Mouse (Mus musculus) inflammation-experienced regulatory T-cells, adult 6 months (primary cell): ENCODE results near the gene Sntb2. TPM values are rescaled to one million over a fixed set of nuclear protein-coding genes. Genes with fewer than 3 reads are reported as not detected.
"Not testable (repeated sequence)": the region's sequence is repeated elsewhere in the genome, so short reads cannot be mapped to it uniquely, and the experiment has no call there.

Experiments used
- ATAC-seq: one replicate; pipeline ENCODE4 v1.8.0; 2017
- polyA plus RNA-seq, 3 experiments: library from polyadenylated mRNA; unstranded; fragments of 100-300 nt; shearing (Covaris generic); gene quantifications; one replicate each; pipeline ENCODE4 v1.2.1; 2017

Gene Sntb2
- polyA plus RNA-seq, 3 experiments from 2014 or later = 3.3 to 6.0 (median 4.8) TPM

DNA sequence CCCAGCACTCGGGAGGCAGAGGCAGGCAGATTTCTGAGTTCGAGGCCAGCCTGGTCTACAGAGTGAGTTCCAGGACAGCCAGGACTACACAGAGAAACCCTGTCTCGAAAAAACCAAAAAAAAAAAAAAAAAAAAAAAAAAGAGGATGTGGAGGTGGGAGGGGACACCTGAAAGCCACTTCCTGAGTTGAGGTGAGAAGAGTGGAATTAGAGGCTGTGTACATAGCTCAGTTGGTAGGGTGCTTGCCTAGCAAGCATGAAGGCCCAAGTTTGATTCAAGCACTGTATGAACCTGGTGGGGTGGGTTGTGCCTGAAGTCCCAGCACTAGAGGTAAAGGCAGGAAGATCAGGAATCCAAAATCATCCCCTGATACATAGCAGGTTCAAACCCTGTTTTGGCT lies 38.0 kb downstream of the Sntb2 start:
- peak; percentile 86 for ATAC-seq

DNA sequence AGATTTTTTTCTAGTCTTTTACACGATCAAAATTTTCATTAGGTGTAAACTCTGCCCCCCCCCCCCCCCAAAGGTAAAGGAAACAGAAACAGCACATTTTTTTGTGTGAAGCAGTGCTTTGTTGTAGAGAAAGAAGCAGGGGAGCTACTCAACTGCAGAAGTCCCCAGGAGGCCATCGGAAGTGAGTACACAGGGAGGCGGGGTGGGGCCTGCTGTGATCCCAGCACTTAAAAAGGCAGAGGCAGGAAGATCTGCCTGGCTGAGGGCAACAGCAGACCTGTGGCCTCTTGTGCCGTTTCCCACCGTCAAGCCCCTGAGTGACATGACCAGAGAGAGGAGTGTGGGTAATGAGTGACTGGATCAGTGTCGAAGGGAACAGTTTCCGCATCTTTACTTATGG lies 39.2 kb downstream of the Sntb2 start:
- ATAC-seq = no peak

DNA sequence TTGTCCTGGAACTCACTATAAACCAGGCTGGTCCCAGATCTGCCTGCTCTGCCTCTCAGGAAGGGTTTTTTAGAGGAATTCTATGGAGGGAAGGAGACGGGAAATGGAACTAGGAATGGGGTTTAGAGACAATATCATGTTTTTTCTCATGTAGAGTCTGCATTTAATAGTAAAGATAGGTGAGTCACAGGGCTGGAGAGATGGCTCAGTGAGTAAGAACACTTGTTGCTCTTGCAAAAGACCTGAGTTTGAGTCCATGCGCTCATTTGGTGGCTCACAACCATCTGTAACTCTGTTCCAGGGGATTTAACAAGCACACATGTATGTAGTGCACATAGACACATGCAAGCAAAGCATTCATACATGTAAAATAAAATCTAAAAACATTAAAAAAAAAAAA lies 40.2 kb downstream of the Sntb2 start:
- no peak for ATAC-seq

DNA sequence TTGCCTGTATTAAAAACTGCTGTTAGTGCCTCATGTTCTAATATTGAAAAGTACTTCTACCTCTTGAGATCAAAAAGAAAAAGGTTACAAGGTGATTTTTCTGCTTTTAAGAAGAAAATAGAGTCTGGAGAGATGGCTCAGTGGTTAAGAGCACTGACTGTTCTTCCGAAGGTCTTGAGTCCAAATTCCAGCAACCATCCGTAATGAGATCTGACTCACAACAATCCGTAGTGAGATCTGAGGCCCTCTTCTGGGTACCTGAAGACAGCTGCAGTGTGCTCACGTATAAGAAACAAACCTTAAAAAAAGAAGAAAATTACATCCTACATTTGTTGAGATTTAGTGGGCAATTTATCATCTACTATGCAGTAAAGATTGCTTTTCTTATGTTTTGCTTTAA lies 40.9 kb downstream of the Sntb2 start:
- ATAC-seq = no peak

DNA sequence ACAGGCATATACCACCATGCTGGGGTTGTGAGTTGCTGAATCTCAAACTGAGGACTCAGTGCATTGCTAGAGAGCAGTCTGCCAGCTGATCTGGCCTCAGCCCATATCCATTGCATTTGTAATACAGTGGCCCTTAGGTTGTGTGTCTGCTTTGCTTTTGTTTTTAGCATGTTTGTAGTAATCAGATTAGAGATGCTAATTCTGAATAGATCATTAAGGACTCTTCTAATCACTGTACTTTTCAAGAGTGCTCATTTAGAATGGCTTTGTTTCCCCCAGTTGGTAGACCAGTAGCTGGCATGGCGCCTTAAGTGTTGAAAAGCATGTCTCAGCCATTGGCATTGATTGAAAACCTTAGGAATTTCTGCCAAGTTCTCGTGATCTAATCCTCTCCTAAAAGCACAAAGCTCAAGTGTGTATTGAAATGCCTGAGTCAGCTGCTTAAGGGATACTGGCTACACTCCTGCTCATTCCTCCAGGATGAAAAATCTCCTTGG lies 43.3 kb downstream of the Sntb2 start:
- ATAC-seq = no peak

DNA sequence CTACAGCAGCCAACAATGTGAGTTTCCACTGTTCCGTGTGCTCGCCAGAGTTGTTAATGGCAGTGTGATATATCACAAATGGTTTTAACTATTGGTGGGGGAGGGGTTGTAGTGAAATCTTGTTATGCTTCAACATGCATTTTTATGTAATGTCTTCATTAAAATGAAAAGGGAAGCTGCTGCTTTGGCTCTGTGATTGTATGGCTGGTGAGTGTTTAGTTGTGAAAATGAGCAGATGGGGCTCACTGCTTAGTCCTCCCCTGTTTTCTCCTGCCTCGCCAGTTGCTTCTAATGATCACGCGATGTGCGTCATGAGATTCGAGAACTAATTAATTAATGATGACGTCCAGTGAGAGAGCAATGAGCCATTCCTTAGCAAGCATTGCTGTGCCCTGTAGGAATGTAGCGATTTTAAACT lies 49.9 kb downstream of the Sntb2 start:
- no peak for ATAC-seq

DNA sequence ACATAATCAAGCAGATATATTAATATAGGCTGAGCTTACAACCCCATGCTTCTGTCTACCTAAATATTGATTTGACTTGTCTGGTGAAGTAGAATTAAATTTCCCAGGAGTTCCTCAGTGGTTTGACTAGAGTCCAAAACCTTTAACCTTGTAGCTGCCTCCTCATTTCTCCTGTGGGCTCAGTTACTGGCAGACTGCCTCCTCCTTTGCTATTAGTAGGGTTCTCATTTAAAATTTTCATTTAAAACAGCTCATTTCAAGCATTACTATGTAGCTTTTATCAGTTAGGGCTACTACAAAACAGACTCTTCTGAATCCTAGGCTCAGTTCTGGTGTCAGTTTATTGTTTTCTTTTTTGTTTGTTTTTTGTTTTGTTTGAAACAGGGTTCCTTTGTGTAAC lies 50.4 kb downstream of the Sntb2 start:
- ATAC-seq = no peak

DNA sequence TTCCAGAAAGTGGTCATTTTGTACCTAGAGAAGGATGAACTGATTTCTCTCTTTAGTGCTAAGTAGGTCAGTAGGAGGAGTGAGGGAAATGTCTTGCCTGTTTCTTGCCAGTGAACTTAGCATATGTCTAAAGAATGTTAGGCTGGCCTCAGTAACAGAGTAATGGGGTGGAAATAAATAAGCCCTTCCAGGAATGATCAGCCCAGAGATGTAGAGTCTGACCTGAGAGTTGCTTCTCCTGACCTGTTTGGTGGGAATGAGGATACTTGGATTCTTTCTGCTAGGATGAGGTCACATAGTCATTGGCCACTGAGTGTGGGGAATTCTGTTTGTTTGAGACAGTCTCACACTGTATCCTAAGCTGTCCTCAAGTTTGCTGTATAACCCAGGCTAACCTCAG lies 52.0 kb downstream of the Sntb2 start:
- no peak for ATAC-seq

DNA sequence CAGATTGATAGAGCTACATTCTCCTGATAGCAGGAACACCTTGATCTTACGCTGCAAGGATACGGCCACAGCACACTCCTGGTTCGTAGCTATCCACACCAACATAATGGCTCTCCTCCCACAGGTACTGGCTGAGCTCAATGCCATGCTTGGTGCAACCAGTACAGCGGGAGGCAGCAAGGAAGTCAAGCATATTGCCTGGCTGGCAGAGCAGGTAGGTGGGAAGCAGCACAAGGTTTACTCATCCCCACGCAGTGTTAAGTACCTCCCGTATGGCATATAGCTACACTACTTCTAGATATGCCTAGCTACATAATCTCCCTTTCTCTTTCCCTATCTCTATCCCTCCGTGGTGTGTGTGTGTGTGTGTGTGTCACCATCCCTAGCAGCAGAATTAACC lies 55.8 kb downstream of the Sntb2 start:
- no peak for ATAC-seq

DNA sequence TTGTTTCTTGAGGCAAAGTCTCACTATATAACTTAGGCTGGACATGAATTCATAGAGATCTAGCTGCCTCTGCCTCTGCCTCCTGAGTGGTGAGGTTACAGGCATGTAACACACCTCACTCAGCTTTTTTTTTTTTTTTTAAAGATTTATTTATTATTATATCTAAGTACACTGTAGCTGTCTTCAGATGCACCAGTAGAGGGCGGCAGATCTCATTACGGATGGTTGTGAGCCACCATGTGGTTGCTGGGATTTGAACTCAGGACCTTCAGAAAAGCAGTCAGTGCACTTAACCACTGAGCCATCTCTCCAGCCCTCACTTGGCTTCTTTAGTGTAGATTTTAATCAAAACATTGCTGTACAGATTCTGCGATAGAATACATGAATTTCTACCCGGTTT lies 60.8 kb downstream of the Sntb2 start:
- not testable (repeated sequence) for ATAC-seq

DNA sequence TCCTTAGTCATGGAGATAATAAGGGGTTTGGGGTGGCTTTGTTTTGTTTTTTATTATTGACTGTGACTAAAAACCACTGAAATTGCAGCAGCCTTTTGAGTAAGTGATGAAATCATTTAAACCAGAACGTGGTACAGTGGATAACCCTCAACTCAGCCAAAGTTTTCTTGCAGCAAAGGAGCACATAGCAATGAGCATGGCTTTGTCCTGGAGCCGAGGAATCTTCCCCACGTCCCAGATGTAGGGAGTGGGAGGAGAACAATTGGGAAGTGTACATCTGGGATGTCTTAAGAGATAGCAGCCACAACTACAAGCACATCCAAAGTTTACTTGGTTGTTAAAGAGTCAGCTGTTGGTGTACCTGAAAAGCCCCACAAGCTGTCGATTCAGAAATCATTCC lies 61.9 kb downstream of the Sntb2 start:
- no peak for ATAC-seq

DNA sequence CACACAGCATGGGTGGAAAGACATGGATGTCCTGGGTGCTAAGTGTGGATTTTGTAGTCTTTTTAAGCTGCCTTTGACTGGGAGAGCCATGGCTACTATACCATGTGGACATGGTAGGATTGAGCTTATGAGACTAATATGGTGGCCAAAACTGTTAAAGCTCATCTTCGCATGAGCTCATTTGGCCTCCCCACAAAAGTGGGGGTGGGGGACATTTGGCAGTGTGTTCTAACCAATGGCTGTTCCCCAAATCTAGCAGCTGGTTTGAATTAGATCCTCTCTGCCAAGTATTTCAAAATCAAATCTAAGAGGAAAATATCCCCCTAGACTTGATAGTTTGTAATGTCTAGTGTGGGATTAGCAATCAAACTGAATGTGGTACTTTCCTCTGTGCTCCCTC lies 63.5 kb downstream of the Sntb2 start:
- ATAC-seq = no peak

DNA sequence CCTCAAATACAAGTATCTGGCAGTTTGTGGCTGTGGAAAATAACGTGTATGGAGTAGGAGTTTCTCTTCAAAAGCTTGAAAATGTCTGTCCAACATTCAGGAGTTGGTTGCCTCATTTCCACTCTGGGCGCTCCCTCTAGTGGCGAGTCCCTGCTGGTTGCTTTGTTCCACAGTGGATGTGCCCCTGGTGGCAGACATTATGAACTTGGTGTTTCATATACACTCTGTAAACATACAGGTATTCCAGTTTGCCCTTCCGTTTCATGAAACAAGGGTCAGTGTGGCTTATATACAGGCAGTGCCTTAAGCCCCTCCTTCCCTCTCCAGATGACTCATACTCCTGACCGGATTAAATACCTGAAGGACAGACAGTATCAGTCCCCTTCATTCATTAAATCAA lies 67.0 kb downstream of the Sntb2 start:
- peak; percentile 100 for ATAC-seq

DNA sequence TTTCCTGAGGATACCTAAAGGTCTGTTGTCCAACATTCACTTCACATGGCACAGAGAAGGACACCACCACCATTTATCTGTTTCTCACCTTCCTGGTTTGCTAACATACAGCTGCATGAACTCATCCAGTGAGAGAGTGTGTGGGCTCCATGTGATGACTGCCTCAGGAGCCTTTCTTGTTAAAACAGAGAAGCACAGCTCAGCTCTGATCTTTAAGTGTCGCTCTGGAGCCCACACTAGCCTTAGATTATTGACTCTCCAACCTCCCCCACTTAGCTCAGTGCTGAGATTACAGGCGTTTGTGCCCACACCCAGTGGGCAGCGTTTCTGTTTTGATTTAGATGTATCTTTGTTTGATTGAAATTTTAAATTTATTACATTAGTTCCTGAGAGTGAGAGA lies 72.2 kb downstream of the Sntb2 start:
- ATAC-seq = no peak

DNA sequence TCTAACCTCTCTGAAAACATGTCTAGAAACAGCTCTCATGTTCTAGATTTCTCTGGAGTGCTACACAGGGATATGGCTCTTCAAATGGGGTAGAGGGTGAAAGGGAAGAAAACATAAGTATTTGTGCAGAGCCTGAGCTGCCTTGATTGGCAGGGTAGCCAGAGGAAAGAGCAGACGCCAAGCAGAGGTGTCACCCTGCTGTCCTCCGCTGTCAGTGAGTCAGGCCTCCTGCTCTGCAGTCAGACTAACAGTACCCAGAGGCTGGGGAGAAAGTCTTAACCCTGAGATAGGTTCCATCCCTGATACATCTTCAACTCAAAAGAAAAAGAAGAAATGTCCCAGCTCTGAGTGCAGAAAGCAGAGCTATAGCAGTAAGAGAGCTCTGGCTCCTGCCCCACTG lies 77.1 kb downstream of the Sntb2 start:
- no peak for ATAC-seq

DNA sequence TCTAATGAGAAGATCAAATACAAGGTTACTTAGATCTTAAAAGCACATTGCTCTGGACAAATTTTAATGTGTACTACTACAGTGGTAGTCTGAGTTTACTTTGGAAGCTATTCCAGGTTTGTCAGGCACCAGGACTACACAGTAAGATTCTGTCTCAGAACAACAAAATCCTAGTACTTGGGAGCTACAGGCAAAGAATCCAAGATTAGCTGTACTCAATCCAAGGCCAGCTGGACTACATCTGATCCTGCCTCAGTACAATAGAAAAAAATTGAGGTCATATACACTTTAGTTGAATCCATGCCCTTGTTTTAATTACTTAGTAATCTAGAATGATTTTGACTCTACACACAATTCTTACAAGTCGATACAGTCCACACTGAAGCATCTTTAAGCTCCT lies 79.4 kb downstream of the Sntb2 start:
- ATAC-seq = no peak

DNA sequence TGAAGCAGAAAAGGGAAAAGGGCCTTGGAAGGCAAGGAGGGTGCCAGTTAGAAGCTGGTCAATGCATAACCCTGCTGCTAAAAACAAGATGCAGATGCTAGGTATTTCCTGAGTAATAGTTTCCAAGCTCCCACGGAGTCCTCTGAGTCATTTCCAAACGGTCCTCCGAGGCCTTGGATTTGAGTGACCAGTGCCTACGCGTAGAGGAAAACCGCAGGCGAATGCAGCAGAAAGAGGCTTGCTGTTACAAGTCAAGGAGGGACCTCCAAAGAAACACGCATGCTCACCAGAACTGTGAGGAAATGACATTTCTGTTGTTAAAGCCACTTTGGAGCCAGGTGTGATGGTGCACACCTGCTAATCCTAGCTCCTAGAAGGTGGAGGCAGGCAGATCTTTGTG lies 87.9 kb downstream of the Sntb2 start:
- no peak for ATAC-seq

DNA sequence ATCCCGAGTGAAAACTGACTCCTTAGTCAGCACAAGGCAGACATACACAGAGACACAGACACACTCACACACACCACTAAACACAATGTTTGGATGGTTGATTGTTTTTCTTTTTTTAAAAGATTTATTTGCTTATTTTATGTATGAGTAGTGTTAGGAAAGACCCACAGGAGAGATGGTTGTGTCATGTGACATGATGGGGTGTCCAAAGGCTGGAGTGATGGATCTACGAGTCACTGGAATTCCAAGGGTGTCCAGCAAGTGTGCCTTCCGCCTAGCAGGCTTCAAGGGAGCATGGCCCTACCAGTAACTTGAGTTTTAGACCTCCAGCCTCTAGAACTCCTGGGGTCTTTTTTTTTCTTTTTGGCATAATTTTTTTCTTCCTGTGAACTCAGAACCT lies 93.8 kb downstream of the Sntb2 start:
- ATAC-seq = no peak

DNA sequence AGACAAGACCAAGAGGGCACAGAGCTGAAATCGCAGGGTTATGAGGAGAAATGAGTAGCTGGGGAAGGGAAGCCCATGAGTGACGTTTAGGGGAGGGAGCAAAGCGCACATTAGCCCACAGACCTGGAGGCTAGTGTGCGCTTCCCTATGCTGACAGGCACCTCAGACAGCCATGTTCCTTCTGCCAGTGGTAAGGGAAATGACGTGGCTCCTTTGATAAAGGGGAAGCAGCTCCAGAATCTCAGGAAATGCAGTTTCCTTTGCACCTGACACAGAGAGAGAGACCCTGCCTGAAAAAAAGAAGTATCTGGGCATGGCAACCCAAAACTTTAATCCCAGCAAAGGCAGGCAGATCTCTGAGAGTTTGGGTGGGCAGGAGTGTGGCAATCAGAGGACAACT lies 94.5 kb downstream of the Sntb2 start:
- no peak for ATAC-seq

DNA sequence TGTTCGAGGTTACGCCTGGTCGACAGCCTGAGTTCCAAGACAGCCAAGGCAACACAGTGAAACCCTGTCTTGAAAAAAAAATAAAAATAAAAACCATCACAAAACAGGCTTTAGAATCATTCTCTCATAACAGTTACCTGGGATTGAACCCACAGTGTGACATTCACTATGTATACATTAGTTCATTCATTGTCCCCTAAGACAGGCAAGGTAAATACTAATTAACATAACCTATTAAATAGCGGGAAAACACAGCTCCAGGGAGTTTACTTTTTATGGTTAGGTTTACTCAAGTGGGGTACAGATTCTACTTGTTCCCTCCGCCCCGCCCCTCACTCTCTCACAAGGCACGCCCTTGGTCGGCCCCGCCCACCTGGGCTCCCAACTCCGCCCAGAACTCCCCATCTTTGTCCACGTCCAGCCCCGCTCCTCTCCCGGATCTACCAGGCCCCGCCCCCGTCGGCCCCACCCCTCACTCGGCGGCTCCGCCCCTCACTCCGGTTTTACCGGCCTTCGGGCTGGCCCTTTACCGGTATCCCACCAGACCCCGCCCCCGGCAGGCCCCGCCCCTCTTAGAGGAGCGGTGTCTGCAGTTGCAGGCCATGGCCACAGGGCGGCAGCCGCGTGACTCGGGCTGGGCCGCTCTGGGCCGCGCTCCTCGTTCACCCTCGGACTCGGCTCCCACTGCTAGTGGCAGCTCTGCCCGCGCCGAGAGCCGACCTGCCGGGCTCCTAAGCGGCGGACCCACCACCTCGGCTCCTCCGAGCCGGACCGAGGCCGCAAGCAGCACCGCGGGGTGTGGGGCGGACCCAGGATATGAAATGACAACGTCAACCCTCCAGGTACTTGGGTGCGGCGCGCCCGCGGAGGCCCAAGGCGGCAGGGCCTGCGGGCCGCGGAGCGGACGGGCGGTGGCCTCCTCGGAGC lies 95.4 kb downstream of the Sntb2 start, which contains the start of gene Vps4a:
Vps4a (plus strand) TSS at position 573 of the 927 bp plus-strand sequence.
- peak; percentile 88 for ATAC-seq

DNA sequence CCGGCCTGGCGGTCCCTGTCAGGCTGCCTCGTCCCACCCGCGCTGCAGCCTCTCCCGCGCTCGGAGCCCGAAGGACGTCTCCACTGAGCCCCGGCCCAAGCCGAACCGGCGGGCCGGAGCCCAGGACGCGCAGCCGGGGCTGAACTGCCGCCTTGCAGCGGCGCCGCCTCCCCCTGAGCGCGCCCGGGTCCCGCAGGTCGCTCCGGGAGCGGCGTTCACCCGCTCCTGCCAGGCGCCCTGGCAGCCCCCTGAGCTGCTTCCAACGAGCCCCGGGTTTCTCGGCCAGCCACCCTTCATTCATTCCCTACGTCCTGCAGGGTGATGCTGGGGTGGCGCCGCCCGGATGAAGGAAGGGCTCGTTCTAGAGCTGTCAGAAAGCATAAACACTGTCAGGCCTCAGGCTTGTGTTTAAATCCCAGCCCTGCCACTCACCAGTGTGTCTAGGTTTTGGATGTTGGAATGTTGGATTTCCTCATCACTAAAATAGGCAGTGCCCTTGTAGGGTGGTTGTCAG lies 96.1 kb downstream of the Sntb2 start:
- peak; percentile 46 for ATAC-seq

DNA sequence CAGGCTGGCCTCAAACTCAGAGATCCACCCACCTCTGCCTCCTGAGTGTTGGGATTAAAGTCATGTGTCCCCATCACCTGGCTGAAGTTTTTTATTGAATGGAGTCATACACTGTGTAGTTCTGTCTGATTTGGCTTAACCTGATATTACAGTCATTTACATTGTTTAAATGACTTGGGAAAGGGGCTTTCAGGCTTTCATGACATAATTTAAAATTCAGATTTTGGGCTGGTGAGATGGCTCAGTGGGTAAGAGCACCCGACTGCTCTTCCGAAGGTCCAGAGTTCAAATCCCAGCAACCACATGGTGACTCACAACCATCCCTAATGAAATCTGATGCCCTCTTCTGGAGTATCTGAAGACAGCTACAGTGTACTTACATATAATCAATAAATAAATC lies 98.1 kb downstream of the Sntb2 start:
- not testable (repeated sequence) for ATAC-seq

DNA sequence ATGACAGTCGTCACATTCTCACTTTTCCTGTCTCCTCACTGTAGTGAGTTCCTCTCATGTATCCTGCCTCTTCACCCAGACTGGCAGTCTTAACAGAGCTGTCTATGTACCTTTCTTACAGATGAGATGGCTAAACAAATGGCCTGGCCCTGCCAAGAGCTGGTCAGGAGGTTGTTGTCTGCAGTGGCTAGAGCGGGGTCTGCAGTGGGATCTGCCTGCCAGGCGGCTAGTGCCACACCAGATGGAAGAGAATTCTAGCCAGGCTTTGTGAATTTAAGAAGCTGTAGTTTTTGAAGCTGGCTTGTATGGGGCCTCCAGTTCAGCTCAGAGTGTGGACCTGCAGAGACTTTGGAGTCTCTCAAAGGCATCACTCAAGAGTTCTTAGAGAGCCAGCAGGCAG lies 100.1 kb downstream of the Sntb2 start:
- ATAC-seq = no peak

DNA sequence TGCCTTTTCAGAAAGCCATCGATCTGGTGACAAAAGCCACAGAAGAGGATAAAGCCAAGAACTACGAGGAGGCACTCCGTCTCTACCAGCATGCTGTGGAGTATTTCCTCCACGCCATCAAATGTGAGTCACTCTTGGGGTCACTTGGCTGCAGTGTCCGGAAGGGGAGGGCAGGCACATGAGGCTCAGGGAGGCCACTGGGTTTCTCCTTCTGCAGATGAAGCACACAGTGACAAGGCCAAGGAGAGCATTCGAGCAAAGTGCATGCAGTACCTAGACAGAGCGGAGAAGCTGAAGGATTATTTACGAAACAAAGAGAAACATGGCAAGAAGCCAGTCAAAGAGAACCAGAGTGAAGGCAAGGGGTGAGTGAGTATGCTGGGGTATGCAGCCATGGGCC lies 101.1 kb downstream of the Sntb2 start:
- ATAC-seq = no peak
